Mouse (Mus musculus) heart, postnatal 14 days (tissue): ENCODE results near the gene C2cd2l. TPM values are rescaled to one million over a fixed set of nuclear protein-coding genes. Genes with fewer than 3 reads are reported as not detected.
A peak's percentile ranks its signal among the peaks of the same experiment; 100 is the strongest.
"Not testable (repeated sequence)": the region's sequence is repeated elsewhere in the genome, so short reads cannot be mapped to it uniquely, and the experiment has no call there.

Experiments used
- DNase-seq, 2 experiments: peaks; one replicate each; pipeline ENCODE4 v3.0.0; 2021 to 2022
- intact Hi-C: fragments of 180-260 bp; cut with DNase I; formaldehyde crosslinking; loops from one replicate; pipeline ENCODE4 v1.15.1; 2025
- long read RNA-seq, 2 experiments: library from polyadenylated mRNA; stranded (forward); transcript quantifications; one replicate each; pipeline ENCODE4 v2.0.0; 2021
- total RNA-seq, 2 experiments: library from RNA; stranded (reverse); gene quantifications; 2 replicates each; pipeline ENCODE4 v1.2.3; 2021

Gene C2cd2l
- 10 to 100 TPM; 15.8 to 16.6 TPM for total RNA-seq
- long read RNA-seq, experiment 1, full-length matches to known transcripts: 5 of 17 reads
- long read RNA-seq, experiment 1, partial matches to known transcripts: 9 of 17 reads
- long read RNA-seq, experiment 1, other reads (novel, unspliced or antisense): 3 of 17 reads
- long read RNA-seq, experiment 2, full-length matches to known transcripts: 6 of 24 reads
- long read RNA-seq, experiment 2, partial matches to known transcripts: 15 of 24 reads
- long read RNA-seq, experiment 2, other reads (novel, unspliced or antisense): 3 of 24 reads

DNA sequence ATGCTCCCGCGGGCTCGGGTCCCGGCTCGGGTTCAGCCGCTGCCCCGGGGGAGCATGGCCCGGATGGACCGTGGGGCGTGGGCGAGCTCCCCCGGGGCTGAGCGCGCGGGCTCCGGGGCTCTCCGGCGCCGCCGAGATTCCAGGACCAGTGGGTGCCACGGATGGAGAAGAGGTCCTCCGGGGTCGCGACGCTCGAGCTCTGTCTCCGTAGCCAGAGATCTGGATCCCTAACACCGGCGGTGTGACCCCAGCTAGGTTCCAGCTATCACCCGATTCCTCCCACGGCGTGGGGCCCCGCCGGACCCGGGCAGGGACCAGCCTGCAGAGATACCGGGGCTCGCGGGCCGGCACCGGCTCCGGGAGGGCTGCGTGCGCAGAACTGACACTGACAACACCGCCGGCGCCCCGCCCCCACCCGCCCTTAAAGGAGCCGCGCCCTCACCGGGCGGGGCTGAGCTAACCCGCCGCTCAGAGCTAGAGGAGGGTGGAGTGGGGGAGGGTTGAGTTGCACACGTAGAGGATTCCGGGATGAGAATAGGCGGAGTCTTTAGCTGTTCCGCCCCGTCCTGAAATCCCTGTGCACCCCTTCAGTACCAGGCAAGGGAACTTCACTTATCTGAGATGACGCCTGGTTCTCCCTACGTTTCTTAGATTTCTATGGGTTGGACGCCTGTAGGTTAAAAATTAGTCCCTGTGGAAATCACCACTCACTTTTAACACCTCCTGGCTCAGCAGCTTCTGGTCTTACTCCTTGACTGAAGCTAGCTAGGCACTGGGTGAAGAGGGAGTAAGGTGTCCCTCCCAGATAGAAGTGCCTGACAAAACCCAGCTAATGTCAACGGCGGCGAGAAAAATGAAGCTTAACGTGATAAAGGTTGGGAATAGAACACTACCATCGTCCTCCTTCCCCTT lies at the start of gene C2cd2l:
Gene C2cd2l, minus strand, starts transcription at position 399 of the 912 bp plus-strand sequence.
- DNase-seq: peak; percentile 89 to 90
- intact Hi-C loops: no loop called here

DNA sequence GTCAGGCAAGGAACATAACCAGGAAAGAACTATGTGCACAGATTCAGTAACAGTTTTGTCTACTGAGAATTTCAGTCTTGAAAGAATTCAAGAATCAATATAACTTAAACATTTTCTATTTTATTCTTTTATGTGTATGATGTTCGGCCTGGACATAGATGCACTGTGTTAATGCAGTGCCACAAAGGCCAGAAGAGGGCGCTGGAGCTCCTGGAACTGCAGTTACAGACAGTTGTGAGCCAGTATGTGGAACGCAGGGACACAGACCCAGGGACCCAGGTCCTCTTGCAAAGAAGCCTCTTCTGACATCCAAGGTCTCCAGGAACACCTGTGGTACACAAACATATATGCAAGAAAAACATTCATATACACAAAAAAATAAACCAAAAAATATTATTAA lies 44.4 kb upstream of the C2cd2l start:
- DNase-seq: no peak
- intact Hi-C loops: no loop called here

DNA sequence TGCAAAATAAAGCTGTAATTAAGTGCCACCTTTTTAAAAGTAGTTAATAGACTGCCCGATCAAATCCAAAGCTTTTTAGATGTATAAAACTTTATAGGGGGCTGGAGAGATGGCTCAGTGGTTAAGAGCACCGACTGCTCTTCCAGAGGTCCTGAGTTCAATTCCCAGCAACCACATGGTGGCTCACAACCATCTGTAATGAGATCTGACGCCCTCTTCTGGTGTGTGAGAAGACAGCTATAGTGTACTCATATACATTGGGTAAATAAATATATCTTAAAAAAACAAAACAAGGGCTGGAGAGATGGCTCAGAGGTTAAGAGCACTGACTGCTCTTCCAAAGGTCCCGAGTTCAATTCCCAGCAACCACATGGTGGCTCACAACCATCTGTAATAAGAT lies 41.8 kb upstream of the C2cd2l start:
- intact Hi-C loops, DNase-seq: not testable (repeated sequence)

DNA sequence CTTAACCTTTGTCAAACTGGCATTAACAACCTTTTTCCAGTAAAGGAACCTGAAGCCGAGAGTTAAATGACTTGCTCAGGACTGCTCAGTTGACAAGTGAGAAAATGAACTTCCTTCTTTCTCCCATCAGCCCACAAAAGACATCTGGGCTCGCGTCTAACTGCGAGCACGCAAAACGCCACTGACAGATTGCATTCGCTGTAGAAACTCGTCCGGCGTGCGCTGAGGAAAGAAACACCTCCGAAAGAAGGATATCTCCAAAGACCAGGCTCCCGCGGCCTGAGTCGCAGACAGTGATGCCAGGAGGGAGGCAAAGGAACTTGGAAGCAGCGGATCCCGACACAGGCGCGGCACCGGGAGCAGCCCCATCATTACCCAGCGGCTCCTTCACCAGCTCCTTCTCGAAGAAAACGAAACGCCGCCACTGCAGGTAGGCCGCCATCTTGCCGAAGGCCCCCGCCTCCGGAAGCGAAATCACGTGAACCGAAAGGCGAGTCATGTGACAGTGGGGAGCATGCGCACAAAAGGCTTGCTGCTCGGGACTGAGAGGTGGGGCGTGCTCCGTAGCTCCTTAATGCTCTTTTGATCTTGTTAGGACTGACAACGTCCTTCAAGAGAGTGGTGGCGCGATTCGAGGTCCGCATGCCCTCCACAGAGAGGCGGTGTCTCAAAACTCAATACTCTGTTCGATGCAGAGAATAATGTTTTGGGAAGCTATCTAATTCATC lies 41.3 kb upstream of the C2cd2l start, which contains the start of gene Vps11:
Gene Vps11, minus strand, starts transcription at position 481 of the 728 bp plus-strand sequence.
- peak; percentile 93 to 96 for DNase-seq
- intact Hi-C loops: no loop called here

DNA sequence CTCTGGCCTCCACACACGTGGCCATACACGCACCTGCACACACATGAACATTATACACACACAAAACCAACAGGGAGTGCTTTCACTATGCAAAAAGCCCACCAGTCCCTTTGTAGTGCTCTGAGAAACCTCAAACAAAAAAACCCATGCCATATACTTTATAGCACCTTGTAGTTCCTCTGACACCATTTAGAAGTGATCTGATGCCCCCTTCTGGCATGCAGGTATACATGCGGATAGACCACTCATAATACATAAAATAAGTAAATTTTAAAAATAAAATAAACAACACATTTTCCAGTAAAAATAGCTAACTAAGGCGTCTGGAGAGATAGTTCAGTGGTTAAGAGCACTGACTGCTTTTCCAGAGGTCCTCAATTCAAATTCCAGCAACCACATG lies 37.1 kb upstream of the C2cd2l start:
- intact Hi-C loops: no loop called here
- no peak for DNase-seq

DNA sequence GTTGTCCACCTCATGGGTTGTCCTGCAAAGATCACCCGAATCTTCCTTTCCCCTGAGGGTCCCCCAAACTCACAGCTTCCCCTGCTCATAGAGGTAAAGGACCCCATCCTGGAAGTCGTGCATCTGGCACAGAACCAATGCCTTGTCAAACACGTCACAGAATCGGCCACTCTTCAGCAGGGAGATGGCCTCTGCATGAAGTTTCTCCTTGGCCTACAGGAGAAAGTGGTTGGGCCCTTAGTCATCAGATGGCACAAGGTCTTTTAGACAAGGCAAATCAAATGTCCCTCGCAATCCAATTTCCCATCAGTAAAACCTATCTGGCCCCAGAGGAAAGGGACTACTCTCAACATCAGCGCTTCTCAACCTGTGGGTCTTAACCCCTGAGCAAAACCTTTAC lies 33.1 kb upstream of the C2cd2l start:
- intact Hi-C loops: no loop called here
- no peak for DNase-seq

DNA sequence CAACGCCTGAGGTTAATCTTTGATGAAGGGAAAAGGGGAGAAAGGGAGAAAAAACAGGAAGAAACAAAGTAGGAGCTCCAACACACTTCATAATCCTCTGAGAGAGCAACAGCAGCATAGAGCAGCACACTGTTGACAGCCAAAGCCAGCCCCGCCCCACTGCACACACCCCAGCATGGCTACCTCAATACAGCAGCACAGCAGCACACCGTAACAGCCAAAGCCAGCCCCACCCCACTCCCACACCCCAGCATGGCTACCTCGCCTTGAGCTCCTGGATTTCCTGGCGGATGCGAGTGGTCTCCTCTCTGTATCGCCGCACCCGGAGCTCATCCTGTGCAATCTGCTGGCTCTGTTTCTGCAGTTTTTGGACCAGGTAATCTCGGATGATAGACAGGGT lies 32.3 kb upstream of the C2cd2l start:
- intact Hi-C loops: no loop called here
- no peak for DNase-seq

DNA sequence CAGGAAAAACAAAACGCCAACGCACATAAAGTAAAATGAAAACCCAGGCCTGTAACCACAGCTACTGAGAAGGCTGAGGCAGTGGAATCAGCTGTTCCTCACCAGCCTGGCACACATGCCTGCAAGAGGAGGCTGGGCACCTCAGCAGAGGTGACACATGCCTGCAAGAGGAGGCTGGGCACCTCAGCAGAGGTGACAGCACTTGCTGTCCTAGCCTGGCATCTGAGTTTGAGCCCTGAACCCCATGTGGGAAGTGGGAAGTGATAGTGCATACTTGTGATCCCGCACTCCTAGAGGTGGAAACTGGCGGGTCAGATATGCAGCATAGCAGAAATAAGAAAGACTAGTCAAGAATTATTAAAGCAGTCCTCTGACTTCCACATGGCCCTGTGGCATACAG lies 31.3 kb upstream of the C2cd2l start:
- intact Hi-C loops: no loop called here
- DNase-seq: no peak

DNA sequence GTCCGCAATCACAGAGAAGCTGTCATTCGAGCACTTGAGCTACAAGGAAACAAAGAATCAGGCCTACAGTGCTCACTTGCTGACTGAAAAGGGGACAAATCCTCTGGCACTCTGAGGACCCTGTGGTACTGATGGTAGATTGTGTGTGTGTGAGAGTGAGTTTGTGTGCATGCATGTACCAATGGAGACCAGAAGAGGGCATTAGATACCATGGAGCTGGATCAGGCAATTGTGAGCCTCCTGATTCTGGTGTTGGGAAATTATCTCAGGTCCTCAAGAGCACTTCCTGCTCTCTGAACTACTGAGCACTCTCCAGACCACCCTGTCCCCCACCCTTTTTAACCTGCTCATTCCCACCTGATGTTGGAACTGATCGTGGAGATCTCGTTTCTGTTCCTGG lies 28.5 kb upstream of the C2cd2l start:
- DNase-seq: no peak
- intact Hi-C loops: no loop called here

DNA sequence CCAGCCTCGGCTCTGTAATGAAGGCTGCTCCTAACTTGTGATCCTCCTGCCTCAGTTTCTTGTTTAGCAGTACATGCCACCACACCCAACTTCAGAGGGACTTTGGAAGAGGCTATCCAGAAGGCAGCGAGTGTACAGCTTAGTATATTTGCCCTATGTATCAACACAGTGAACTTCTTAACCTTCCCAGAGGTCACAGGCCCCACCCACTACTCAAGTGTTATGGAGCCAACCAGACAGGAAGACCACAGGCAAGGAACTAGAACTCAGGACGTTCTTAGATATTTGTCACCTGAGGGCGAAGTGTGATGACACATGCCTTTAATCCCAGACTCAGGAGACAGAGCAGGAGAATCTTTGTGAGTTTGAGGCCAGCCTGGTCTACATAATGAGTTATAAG lies 27.5 kb upstream of the C2cd2l start:
- intact Hi-C loops: no loop called here
- no peak for DNase-seq

DNA sequence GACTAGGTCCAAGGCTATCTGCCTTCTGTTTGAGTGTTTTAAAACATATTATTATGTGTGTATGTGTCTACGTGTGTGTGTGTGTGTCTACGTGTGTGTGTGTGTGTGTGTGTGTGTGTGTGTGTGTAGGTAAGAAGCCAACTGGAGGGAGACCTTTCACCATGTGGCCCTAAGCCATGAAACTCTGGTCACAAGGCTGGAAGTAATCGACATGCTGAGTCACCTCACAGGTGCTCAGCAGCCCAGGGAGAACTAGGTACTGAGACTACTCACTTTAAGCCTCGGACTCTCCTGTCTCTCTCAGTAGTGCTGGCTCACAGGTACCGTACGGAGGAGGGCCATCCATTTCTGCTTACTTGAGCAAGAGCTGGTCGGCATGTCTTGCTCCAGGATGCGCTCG lies 27.1 kb upstream of the C2cd2l start:
- intact Hi-C loops: no loop called here
- DNase-seq: no peak

DNA sequence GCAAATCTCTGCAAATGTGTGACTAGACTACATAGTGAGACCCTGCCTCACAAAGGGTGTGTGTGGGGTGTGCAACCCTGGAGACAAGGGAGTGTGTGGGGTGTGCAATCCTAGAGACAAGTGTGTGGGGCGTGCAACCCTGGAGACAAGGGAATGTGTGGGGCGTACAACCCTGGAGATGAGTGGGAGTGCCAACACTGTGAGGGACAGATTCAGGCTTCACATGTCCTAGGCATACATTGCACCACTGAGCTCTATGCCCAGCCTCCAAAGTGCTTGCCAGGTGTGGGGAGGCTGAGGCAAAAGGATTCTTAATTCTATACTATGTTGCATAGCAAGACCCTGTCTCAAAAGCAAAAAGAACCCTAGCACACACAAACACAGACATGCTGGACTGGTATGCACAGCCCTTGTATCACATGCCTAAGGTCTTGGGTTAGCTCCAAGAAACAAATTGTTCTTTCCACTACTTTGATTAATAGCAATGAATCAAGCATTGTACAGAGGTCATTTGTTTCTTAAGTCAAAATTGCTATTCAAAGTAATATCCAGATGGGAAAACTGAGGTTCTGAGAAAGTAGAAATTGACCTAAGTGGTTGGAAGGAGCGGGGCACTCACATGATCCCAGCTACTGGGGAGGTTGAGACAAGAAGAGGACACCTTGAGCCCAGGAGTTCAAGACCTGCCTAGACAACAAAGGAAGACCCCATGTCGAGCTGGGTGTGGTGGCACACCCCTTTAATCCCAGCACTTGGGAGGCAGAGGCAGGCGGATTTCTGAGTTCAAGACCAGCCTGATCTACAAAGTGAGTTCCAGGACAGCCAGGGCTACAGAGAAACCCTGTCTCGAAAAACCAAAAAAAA lies 25.7 kb upstream of the C2cd2l start:
- intact Hi-C loops: no loop called here
- no peak for DNase-seq

DNA sequence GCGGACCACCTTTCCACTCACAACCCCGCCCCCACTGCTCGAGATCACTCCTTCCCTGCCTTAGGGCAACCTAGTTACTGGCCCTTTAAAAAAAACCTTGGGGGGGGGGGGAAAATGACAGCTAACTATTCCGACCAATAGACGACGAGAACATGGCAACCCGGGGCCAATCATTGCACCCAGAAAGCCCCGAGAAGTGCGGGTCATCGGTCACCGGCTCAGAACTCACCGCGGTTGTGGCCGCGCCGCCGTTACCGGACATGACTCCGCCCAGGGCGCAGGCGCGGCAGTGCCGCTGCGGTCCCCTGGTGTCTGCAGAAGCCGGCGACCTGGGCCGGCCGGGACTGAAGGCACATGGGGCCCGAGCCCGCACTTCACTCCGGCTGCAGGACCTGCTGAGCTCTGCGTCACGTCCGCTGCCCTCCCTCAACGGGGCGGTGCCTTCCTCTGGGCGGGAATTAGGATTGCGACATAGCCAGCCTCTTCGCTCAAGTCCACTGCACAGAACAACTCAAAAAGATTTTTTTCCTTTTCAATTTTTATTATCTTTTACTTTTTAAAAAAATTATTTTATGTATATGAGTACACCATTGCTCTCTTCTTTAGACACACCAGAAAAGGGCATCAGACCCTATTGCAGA lies 23.8 kb upstream of the C2cd2l start, which contains the start of gene Hmbs:
Gene Hmbs, minus strand, starts transcription at position 448 of the 641 bp plus-strand sequence.
- peak; percentile 90 to 94 for DNase-seq
- intact Hi-C loops: loop anchor here (5.0 kb wide), 2 partner anchors 97 to 212 kb away; partner anchors contain the start of gene Mcam

DNA sequence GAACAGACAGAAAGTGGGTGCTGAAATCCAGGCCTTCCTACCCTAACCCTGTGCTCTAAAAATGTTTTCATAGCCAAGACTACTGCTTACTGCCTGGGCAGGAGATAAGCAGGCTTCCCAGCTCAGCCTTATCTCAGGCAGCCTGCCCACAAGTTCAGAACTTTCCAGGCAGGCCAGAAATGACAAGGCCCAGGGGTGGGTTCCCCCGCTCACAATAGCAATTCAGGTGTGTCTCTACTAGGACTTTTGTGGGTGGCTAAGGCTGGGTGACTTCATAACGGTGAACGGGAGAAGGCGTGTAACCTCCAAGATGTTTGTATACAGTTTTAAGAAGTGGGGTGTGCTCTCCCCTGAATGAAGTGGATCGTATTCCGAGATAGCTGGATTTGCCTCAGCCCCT lies 23.2 kb upstream of the C2cd2l start:
- intact Hi-C loops: loop anchor here (5.0 kb wide), 2 partner anchors 96 to 211 kb away; partner anchors contain the start of gene Mcam
- peak; percentile 43 to 55 for DNase-seq

DNA sequence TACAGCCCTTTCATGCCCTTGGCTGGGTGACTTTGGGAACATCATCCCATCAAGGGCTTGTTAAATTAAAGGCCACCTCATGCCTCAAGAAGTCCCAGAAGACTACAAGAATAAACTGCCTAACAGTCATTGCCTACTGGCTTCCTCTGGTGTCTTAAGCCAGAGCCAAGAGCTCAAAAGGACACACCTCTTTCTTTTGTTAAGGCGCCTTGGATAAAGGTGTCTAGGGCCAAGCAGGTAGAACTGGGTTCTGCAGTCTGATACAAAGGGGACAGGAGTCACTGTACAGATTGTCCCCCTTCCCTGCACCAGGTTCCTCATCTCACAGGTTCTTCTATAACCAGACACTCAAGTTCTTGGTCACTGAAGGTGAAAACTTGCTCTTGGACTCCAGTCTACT lies 22.5 kb upstream of the C2cd2l start:
- intact Hi-C loops: loop anchor here (5.0 kb wide), 2 partner anchors 95 to 210 kb away; partner anchors contain the start of gene Mcam
- DNase-seq: no peak

DNA sequence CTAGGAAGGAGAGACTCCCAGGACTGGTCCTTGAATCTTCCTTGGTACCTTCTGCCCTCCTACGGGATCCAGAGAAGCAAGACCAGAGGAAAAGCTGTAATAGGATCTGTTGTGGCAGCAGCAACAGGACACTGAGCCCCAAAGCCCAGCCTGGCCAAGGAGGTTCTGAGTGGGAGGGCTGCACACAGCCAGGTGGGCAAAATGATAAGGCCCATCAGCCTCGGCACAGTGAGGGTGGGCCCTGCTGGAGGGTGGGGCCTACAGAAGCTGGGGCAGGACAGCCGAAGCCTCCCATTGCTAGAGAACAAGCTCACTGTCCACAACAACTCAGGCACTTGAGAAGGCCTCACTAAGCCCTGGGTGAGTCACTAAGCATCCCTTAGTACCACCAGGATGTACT lies 22.1 kb upstream of the C2cd2l start:
- intact Hi-C loops: loop anchor here (5.0 kb wide), 2 partner anchors 95 to 210 kb away; partner anchors contain the start of gene Mcam
- no peak for DNase-seq

DNA sequence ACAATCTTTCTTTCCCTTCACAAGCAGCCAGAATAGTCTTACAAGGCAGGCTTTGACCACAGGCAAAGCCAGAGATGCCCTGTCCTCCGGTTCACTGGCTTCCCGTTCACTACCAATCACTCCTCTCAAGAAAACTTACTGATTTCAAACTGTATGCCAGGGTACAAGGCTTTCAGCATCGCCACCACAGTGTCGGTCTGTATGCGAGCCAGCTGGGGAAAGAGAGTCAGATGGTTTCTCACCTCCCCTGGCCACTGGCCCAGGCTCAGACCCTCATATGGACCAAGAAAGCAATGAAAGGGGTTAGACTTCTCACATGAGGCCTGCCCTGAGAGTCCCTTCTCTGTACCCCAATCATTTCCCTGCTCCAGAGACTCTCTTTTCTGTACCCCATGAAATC lies 21.4 kb upstream of the C2cd2l start:
- intact Hi-C loops: loop anchor here (5.0 kb wide), 2 partner anchors 94 to 209 kb away; partner anchors contain the start of gene Mcam
- no peak for DNase-seq

DNA sequence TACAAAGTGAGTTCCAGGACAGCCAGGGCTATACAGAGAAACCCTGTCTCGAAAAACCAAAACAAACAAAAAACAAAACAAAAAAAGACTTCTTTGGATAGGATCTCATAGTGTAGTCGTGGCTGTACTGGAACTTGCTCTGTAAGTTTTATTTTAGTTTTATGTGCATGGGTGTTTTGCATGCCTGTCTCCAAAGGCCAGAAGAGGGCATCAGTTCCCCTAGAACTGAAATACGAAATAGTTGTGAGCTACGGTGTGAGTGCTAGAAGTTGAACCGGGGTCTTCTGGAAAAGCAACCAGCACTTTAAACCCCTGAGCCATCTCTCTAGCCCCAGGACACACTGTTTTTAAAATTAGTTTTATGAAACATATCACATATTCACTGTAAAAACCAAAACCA lies 18.5 kb upstream of the C2cd2l start:
- intact Hi-C loops: loop anchor here (5.0 kb wide), 1 partner anchor 36 kb away; no protein-coding TSS in a partner anchor

More for the DNA sequence above, 18.5 kb upstream of the C2cd2l start:
- no peak for DNase-seq
